Mouse (Mus musculus) layer of hippocampus, postnatal 10 days (tissue): ENCODE measurements around the gene Ppm1b. TPM values are rescaled to one million over a fixed set of nuclear protein-coding genes. Genes with fewer than 3 reads are reported as not detected.
A peak's percentile ranks its signal among the peaks of the same experiment; 100 is the strongest.
"Not testable (repeated sequence)": the region's sequence is repeated elsewhere in the genome, so short reads cannot be mapped to it uniquely, and the experiment has no call there.

Experiments used
- DNase-seq, 2 experiments: peaks; one replicate each; pipeline ENCODE4 v3.0.0; 2021; ENCODE audit warnings: low spot score in 2 of 2
- long read RNA-seq: library from polyadenylated mRNA; stranded (forward); transcript quantifications from one replicate; pipeline ENCODE4 v2.0.0, GENCODE M21; 2023
- total RNA-seq, 2 experiments: library from RNA; stranded (reverse); gene quantifications; 2 replicates each; pipeline ENCODE4 v1.2.3; 2021

Gene Ppm1b
- 100 to 1,000 TPM; 106 to 116 TPM for total RNA-seq
- long read RNA-seq, transcript Ppm1b-201 (6 exons, 2,670 nt): minor isoform, 43 of 102 reads
- long read RNA-seq, transcript Ppm1b-202 (6 exons, 3,323 nt): major isoform, 45 of 102 reads
- long read RNA-seq, partial matches to known transcripts: 10 of 102 reads
- long read RNA-seq, other reads (novel, unspliced or antisense): 2 of 102 reads

GRCm38 (mm10) chr17:84956441-84956840 lies at the start of gene Ppm1b:
Gene Ppm1b (plus strand): TSS chr17:84956741.
- no peak for DNase-seq

- no peak for DNase-seq
These were observed 34.7 kb upstream of the Ppm1b start for GRCm38 (mm10) chr17:84921666-84922376.

GRCm38 (mm10) chr17:84924779-84925178 lies 31.8 kb upstream of the Ppm1b start:
- no peak for DNase-seq

- no peak for DNase-seq
These were observed 30.3 kb upstream of the Ppm1b start for GRCm38 (mm10) chr17:84926233-84926632.

- no peak for DNase-seq
These were observed 29.0 kb upstream of the Ppm1b start for GRCm38 (mm10) chr17:84927580-84927979.

- DNase-seq: no peak
These were observed 23.6 kb upstream of the Ppm1b start for GRCm38 (mm10) chr17:84932943-84933342.

- no peak for DNase-seq
These were observed 22.6 kb upstream of the Ppm1b start for GRCm38 (mm10) chr17:84933968-84934367.

- not testable (repeated sequence) for DNase-seq
These were observed 20.9 kb upstream of the Ppm1b start for GRCm38 (mm10) chr17:84935620-84936019.

- DNase-seq: no peak
These were observed 20.2 kb upstream of the Ppm1b start for GRCm38 (mm10) chr17:84936301-84936700.

- no peak for DNase-seq
These were observed 19.7 kb upstream of the Ppm1b start for GRCm38 (mm10) chr17:84936809-84937208.

GRCm38 (mm10) chr17:84937220-84937619 lies 19.3 kb upstream of the Ppm1b start:
- no peak for DNase-seq

GRCm38 (mm10) chr17:84938215-84938614 lies 18.3 kb upstream of the Ppm1b start:
- no peak for DNase-seq

GRCm38 (mm10) chr17:84940017-84940731 lies 16.4 kb upstream of the Ppm1b start:
- DNase-seq: no peak

GRCm38 (mm10) chr17:84941291-84941868 lies 15.2 kb upstream of the Ppm1b start:
- no peak for DNase-seq

- DNase-seq: no peak
These were observed 14.0 kb upstream of the Ppm1b start for GRCm38 (mm10) chr17:84942358-84943032.

- no peak for DNase-seq
These were observed 13.5 kb upstream of the Ppm1b start for GRCm38 (mm10) chr17:84943033-84943393.

GRCm38 (mm10) chr17:84944348-84944747 lies 12.2 kb upstream of the Ppm1b start:
- DNase-seq: no peak

- no peak for DNase-seq
These were observed 4.0 kb upstream of the Ppm1b start for GRCm38 (mm10) chr17:84952521-84952920.

GRCm38 (mm10) chr17:84953776-84954175 lies 2.8 kb upstream of the Ppm1b start:
- no peak for DNase-seq

GRCm38 (mm10) chr17:84954881-84955280 lies 1.7 kb upstream of the Ppm1b start:
- no peak for DNase-seq

- peak; percentile 85 to 88 for DNase-seq
These were observed 468 bp downstream of the Ppm1b start for GRCm38 (mm10) chr17:84956931-84957486.
